Mouse (Mus musculus) CD8-positive naive resting alpha-beta T cell, adult 2 months (primary cell): ENCODE measurements at regions not wholly inside any gene's neighbourhood (a gene's known extent, or its start where the extent isn't known, plus 50 kb on each side); places are given as distances from the start of the nearest gene placed in this dataset.
"Not testable (repeated sequence)": the region's sequence is repeated elsewhere in the genome, so short reads cannot be mapped to it uniquely, and the experiment has no call there.

Experiments
- DNase-seq, 2 experiments: peaks; one replicate each; pipeline ENCODE4 v3.0.0; 2022; ENCODE audit warnings: low read depth in 2 of 2, low spot score in 2 of 2

GRCm38 (mm10) chr12:115861759-115862158 is 185.8 kb upstream of the Zfp386 start:
- peak; percentile 8 to 11 for DNase-seq

GRCm38 (mm10) chr12:115865059-115865756 is 182.3 kb upstream of the Zfp386 start:
- DNase-seq: not testable (repeated sequence)

- DNase-seq: not testable (repeated sequence)
Measured at GRCm38 (mm10) chr12:115868631-115869030, 178.9 kb upstream of the Zfp386 start.

- DNase-seq: not testable (repeated sequence)
Measured at GRCm38 (mm10) chr12:115872451-115872850, 175.1 kb upstream of the Zfp386 start.

GRCm38 (mm10) chr12:115873976-115874375 is 173.5 kb upstream of the Zfp386 start:
- not testable (repeated sequence) for DNase-seq

GRCm38 (mm10) chr12:115883719-115884118 is 163.8 kb upstream of the Zfp386 start:
- no peak for DNase-seq

- DNase-seq: no peak
Measured at GRCm38 (mm10) chr12:115887976-115888375, 159.5 kb upstream of the Zfp386 start.

- not testable (repeated sequence) for DNase-seq
Measured at GRCm38 (mm10) chr12:115892656-115893055, 154.9 kb upstream of the Zfp386 start.

GRCm38 (mm10) chr12:115912226-115912625 is 135.3 kb upstream of the Zfp386 start:
- not testable (repeated sequence) for DNase-seq

GRCm38 (mm10) chr12:115915420-115915819 is 132.1 kb upstream of the Zfp386 start:
- not testable (repeated sequence) for DNase-seq

GRCm38 (mm10) chr12:115920119-115920518 is 127.4 kb upstream of the Zfp386 start:
- DNase-seq: peak; percentile 3 to 34

GRCm38 (mm10) chr12:115923999-115924398 is 123.5 kb upstream of the Zfp386 start:
- DNase-seq: peak in 1 of 2 experiments; percentile 5

GRCm38 (mm10) chr12:115925542-115925941 is 122.0 kb upstream of the Zfp386 start:
- DNase-seq: not testable (repeated sequence)

GRCm38 (mm10) chr12:115952325-115952724 is 95.2 kb upstream of the Zfp386 start:
- peak; percentile 9 to 13 for DNase-seq

GRCm38 (mm10) chr12:115955477-115956177 is 91.9 kb upstream of the Zfp386 start:
- DNase-seq: not testable (repeated sequence)

- DNase-seq: not testable (repeated sequence)
Measured at GRCm38 (mm10) chr12:115963701-115964100, 83.8 kb upstream of the Zfp386 start.

GRCm38 (mm10) chr12:115967522-115967921 is 80.0 kb upstream of the Zfp386 start:
- not testable (repeated sequence) for DNase-seq
